Mouse (Mus musculus) heart, adult 2 months (tissue): Measurements from ENCODE around the gene Dclk2. TPM values are rescaled to one million over a fixed set of nuclear protein-coding genes. Genes with fewer than 3 reads are reported as not detected.
A peak's percentile ranks its signal among the peaks of the same experiment; 100 is the strongest.

Experiments used
- DNase-seq, 2 experiments: peaks; one replicate each; pipeline ENCODE4 v3.0.0; 2021
- H3K27ac ChIP-seq: fragments of 200-600 bp; 2 replicates; pipeline ENCODE4 v1.8.1; 2022
- H3K27me3 ChIP-seq: fragments of 200-500 bp; 2 replicates; pipeline ENCODE4 v1.6.1; 2012; ENCODE audit warnings: mild to moderate bottlenecking, low read length, inconsistent platforms, mixed read lengths; ENCODE audit not compliant: control insufficient read depth, insufficient read depth
- H3K36me3 ChIP-seq: fragments of 200-500 bp; 2 replicates; pipeline ENCODE4 v1.6.1; 2012; ENCODE audit warnings: low read length, inconsistent platforms; ENCODE audit not compliant: control insufficient read depth, insufficient read depth
- H3K4me1 ChIP-seq: fragments of 200-500 bp; 2 replicates; pipeline ENCODE4 v1.6.1; 2011; ENCODE audit warnings: low read length; ENCODE audit not compliant: control insufficient read depth, insufficient read depth
- H3K4me3 ChIP-seq: fragments of 200-600 bp; 2 replicates; pipeline ENCODE4 v1.8.1; 2022
- H3K79me2 ChIP-seq: fragments of 200-500 bp; replicated peaks from 2 replicates; pipeline ENCODE4 v1.6.1; 2012; ENCODE audit warnings: mild to moderate bottlenecking, inconsistent platforms, low read length, moderate library complexity, mixed read lengths; ENCODE audit not compliant: control insufficient read depth, insufficient read depth
- H3K9ac ChIP-seq: fragments of 200-500 bp; 2 replicates; pipeline ENCODE4 v1.6.1; 2012; ENCODE audit warnings: low read depth, mild to moderate bottlenecking, control low read depth, inconsistent platforms, low read length, mixed read lengths
- CTCF ChIP-seq: fragments of 200-600 bp; IDR thresholded peaks from 2 replicates; pipeline ENCODE4 v1.8.1; 2022; ENCODE audit warnings: antibody characterized with exemption, mild to moderate bottlenecking, moderate library complexity
- EP300 ChIP-seq: fragments of 200-500 bp; IDR thresholded peaks from 2 replicates; pipeline ENCODE4 v1.6.1; 2011; ENCODE audit warnings: low read depth, low read length, control low read depth; ENCODE audit not compliant: insufficient read depth
- POLR2A ChIP-seq: fragments of 200-500 bp; IDR thresholded peaks from 2 replicates; pipeline ENCODE4 v1.6.1; 2011; ENCODE audit warnings: mild to moderate bottlenecking, low read depth, low read length, control low read depth; ENCODE audit not compliant: insufficient read depth
- WGBS: fragments of 180-500 bp; shearing (Covaris S2); methylation state at CpG from one replicate; pipeline ENCODE4 v1.1.7; 2018; 5-methylcytosine and 5-hydroxymethylcytosine counted together
- intact Hi-C: fragments of 180-260 bp; cut with DNase I; formaldehyde crosslinking; loops from one replicate; pipeline ENCODE4 v1.15.1; 2025
- polyA plus RNA-seq: library from polyadenylated mRNA; depleted of rRNA; stranded (reverse); fragments of >200 nt; gene quantifications from 2 replicates; pipeline ENCODE4 v1.2.3, GENCODE M21; 2012
- total RNA-seq, 2 experiments: library from RNA; stranded (reverse); gene quantifications; 2 replicates each; pipeline ENCODE4 v1.2.3; 2021

Dclk2 gene
- total and polyA plus RNA-seq, 3 experiments: 1.1 to 2.6 (median 1.5) TPM

- no peak overlapping the region for H3K4me3 ChIP-seq
- TF ChIP-seq EP300 (no peak), CTCF (no peak), POLR2A (no peak)
- no peaks in the 10 kb centered on the region for H3K27me3 ChIP-seq
Measured at GRCm38 (mm10) chr3:86762036-86762415, 158.6 kb downstream of the Dclk2 start.

GRCm38 (mm10) chr3:86761095-86762035, 159.3 kb downstream of the Dclk2 start:
- WGBS: 71% methylated on average over 9 of the region's 9 CpGs
- no peak overlapping the region for H3K27ac ChIP-seq
- peak; percentile 85 for TF ChIP-seq CTCF
- no peak for TF ChIP-seq POLR2A
- no peak for TF ChIP-seq EP300
- no peak overlapping the region for H3K9ac ChIP-seq
- H3K4me1 ChIP-seq: no peaks in the 10 kb centered on the region
- H3K27me3 ChIP-seq: no peaks in the 10 kb centered on the region
- no peak overlapping the region for H3K4me3 ChIP-seq
- H3K79me2 ChIP-seq: no peaks in the 10 kb centered on the region
- no peaks in the 10 kb centered on the region for H3K36me3 ChIP-seq
- DNase-seq: peak; percentile 36 to 42
- intact Hi-C loops: loop anchor here (5.0 to 10.0 kb wide), 2 partner anchors 437 to 494 kb away; no protein-coding TSS in a partner anchor

More at GRCm38 (mm10) chr3:86762036-86762415, 158.6 kb downstream of the Dclk2 start:
- Histone ChIP-seq H3K4me1 (no peaks in the 10 kb centered on the region), H3K27ac (no peak overlapping the region), H3K9ac (no peak overlapping the region), H3K79me2 (no peaks in the 10 kb centered on the region), H3K36me3 (no peaks in the 10 kb centered on the region)
- WGBS: 94% methylated on average over 6 of the region's 6 CpGs
- intact Hi-C loops: loop anchor here (5.0 to 10.0 kb wide), 2 partner anchors 437 to 495 kb away; no protein-coding TSS in a partner anchor
- no peak for DNase-seq

- H3K36me3 ChIP-seq: no peaks in the 10 kb centered on the region
- no peak for DNase-seq
- no peaks in the 10 kb centered on the region for H3K4me1 ChIP-seq
Measured at GRCm38 (mm10) chr3:86760474-86760873, 160.2 kb downstream of the Dclk2 start.

GRCm38 (mm10) chr3:86759834-86760233, 160.8 kb downstream of the Dclk2 start:
- Histone ChIP-seq H3K9ac (no peak overlapping the region), H3K79me2 (no peaks in the 10 kb centered on the region), H3K27ac (no peak overlapping the region), H3K27me3 (no peaks in the 10 kb centered on the region), H3K36me3 (no peaks in the 10 kb centered on the region), H3K4me3 (no peak overlapping the region), H3K4me1 (no peaks in the 10 kb centered on the region)
- no peak for TF ChIP-seq EP300
- TF ChIP-seq CTCF: no peak
- no peak for TF ChIP-seq POLR2A
- DNase-seq: no peak
- WGBS: 86% methylated on average over 8 of the region's 8 CpGs
- intact Hi-C loops: loop anchor here (5.0 to 10.0 kb wide), 2 partner anchors 435 to 493 kb away; no protein-coding TSS in a partner anchor

More at GRCm38 (mm10) chr3:86760474-86760873, 160.2 kb downstream of the Dclk2 start:
- H3K9ac ChIP-seq: no peak overlapping the region
- H3K27me3 ChIP-seq: no peaks in the 10 kb centered on the region
- H3K4me3 ChIP-seq: no peak overlapping the region
- no peak for TF ChIP-seq CTCF
- TF ChIP-seq POLR2A: no peak
- TF ChIP-seq EP300: no peak
- intact Hi-C loops: loop anchor here (5.0 to 10.0 kb wide), 2 partner anchors 436 to 493 kb away; no protein-coding TSS in a partner anchor
- 90% methylated on average over 7 of the region's 7 CpGs for WGBS
- H3K79me2 ChIP-seq: no peaks in the 10 kb centered on the region
- no peak overlapping the region for H3K27ac ChIP-seq

GRCm38 (mm10) chr3:86759383-86759782, 161.3 kb downstream of the Dclk2 start:
- intact Hi-C loops: no loop called here
- no peak overlapping the region for H3K27ac ChIP-seq
- no peak overlapping the region for H3K4me3 ChIP-seq
- TF ChIP-seq POLR2A (no peak), EP300 (no peak), CTCF (no peak)
- H3K79me2 ChIP-seq: no peaks in the 10 kb centered on the region
- H3K36me3 ChIP-seq: no peaks in the 10 kb centered on the region
- no peaks in the 10 kb centered on the region for H3K4me1 ChIP-seq
- H3K27me3 ChIP-seq: no peaks in the 10 kb centered on the region
- WGBS: 89% methylated on average over 1 of the region's 1 CpGs
- DNase-seq: no peak
- no peak overlapping the region for H3K9ac ChIP-seq

- DNase-seq: no peak
Measured at GRCm38 (mm10) chr3:86758727-86759126, 161.9 kb downstream of the Dclk2 start.

More at GRCm38 (mm10) chr3:86758727-86759126, 161.9 kb downstream of the Dclk2 start:
- intact Hi-C loops: no loop called here
- no peak for TF ChIP-seq POLR2A
- TF ChIP-seq EP300: no peak
- TF ChIP-seq CTCF: no peak
- no peaks in the 10 kb centered on the region for H3K4me1 ChIP-seq
- H3K9ac ChIP-seq: no peak overlapping the region
- no peaks in the 10 kb centered on the region for H3K36me3 ChIP-seq
- WGBS: 54% methylated on average over 6 of the region's 6 CpGs
- peak overlapping the region; percentile 4; the same call in 1 of the 2 replicates for H3K4me3 ChIP-seq
- H3K79me2 ChIP-seq: no peaks in the 10 kb centered on the region
- peak overlapping the region; percentile 66 for H3K27ac ChIP-seq
- no peaks in the 10 kb centered on the region for H3K27me3 ChIP-seq
